Mouse (Mus musculus): Measurements from ENCODE around the gene Pip4k2a.

- TF ChIP-seq GATA2 (IDR thresholded peaks at IDR 0.05; ENCODE audit: borderline replicate concordance, low read depth, low read length) (no peak), CTCF (IDR thresholded peaks at IDR 0.05; ENCODE audit: low read depth, low read length) (no peak), TAL1 (conservative IDR thresholded peaks at IDR 0.05; ENCODE audit: low read depth, low read length) (no peak), GATA1 (IDR thresholded peaks at IDR 0.05; ENCODE audit: borderline replicate concordance, low read length) (no peak), POLR2AphosphoS5 (IDR thresholded peaks at IDR 0.05; ENCODE audit: insufficient replicate concordance, low read depth, low read length) (no peak)
These were observed 61.5 kb downstream of the Pip4k2a start for GRCm38 (mm10) chr2:18936446-18936845.

All from G1E (cell line).